Comparison of ENCODE assay signal across 20 mouse cellular contexts in the genomic region with DNA sequence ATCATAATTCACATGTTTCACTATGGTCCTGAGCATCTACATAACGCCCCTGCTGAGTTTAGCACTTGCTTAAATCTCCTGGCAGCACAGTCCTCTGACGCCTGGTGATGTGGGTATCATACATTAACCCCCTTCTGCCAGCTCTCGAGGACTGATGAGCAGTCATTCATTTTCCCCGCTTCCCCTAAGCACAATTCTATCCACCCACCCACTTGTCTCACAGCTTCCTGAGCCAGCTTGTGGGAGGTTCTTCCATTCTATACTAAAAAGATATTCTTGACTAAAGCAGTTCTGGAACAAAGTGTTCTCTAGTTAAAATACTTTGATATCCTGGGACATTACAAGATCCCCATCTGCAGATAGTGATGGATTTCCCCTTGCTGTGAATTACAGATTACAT.
DNase-seq lines count a peak whose midpoint lies in the region; ATAC-seq lines count a peak whose summit lies in the region.
"Had no signal": no experiment of that assay in that cellular context is flagged by ENCODE, and none has a peak within 500 bp of the region (broad histone marks: within the 10 kb centered on the region; RNA-seq: fewer than 3 reads in every experiment).

No protein-coding gene starts in this region.

- no peaks in the 10 kb centered on the region for H3K9me3 ChIP-seq in kidney, embryonic 16.5 days (ENCODE audit: low read length)
- H3K9me3 ChIP-seq: embryonic facial prominence, embryonic 15.5 days; forebrain, embryonic 10.5 days; limb, embryonic 15.5 days; stomach, embryonic 15.5 days had no signal

- no peak overlapping the region for H3K4me2 ChIP-seq in kidney, embryonic 16.5 days (replicated peaks; ENCODE audit: low read depth, low read length)
- H3K4me2 ChIP-seq: embryonic facial prominence, embryonic 15.5 days; heart, embryonic 11.5 days; limb, embryonic 15.5 days; stomach, embryonic 15.5 days had no signal

- no peaks in the 10 kb centered on the region for H3K36me3 ChIP-seq in kidney, embryonic 16.5 days (ENCODE audit: insufficient read depth, low read length)
- H3K36me3 ChIP-seq: embryonic facial prominence, embryonic 15.5 days; forebrain, embryonic 10.5 days; limb, embryonic 15.5 days; stomach, embryonic 15.5 days had no signal

- no peak overlapping the region for H3K27ac ChIP-seq in kidney, embryonic 16.5 days (ENCODE audit: low read length)
- H3K27ac ChIP-seq: embryonic facial prominence, embryonic 15.5 days; forebrain, embryonic 10.5 days; limb, embryonic 15.5 days; stomach, embryonic 15.5 days had no signal

- no peaks in the 10 kb centered on the region for H3K27me3 ChIP-seq in kidney, embryonic 16.5 days (ENCODE audit: insufficient read depth, low read length)
- H3K27me3 ChIP-seq: embryonic facial prominence, embryonic 15.5 days; limb, embryonic 15.5 days; stomach, embryonic 15.5 days had no signal

- no peak for DNase-seq in kidney, postnatal 36 days
- peak; percentile 79 for DNase-seq in right cerebral cortex, adult 18-20 months
- DNase-seq in right cerebral cortex, postnatal 4 days, result no peak
- DNase-seq in left cerebral cortex, postnatal 14 days (ENCODE audit: low spot score in 2 of 2), result peak; percentile 58 to 80
- peak; percentile 81 for DNase-seq in telencephalon, adult 2 months (ENCODE audit: low read depth, low spot score)
- DNase-seq in urinary bladder, adult 18-20 months (ENCODE audit: low spot score in 2 of 2), result no peak
- no peak for DNase-seq in spleen, postnatal 14 days (ENCODE audit: low spot score in 2 of 2)
- DNase-seq: adrenal gland, postnatal 25 days; B cell, adult 2 months; cerebellum, adult 9-11 months; thymus, postnatal 14 days had no signal

- ATAC-seq in kidney, embryonic 16.5 days (ENCODE audit: low FRiP score, low TSS enrichment), result peak; percentile 61; the same call in 1 of the 2 replicates
- ATAC-seq: hindbrain, embryonic 16.5 days; intestine, postnatal 0 days; midbrain, embryonic 16.5 days had no signal

- no peak overlapping the region for H3K4me3 ChIP-seq in kidney, embryonic 16.5 days (ENCODE audit: low read length)
- H3K4me3 ChIP-seq: embryonic facial prominence, embryonic 15.5 days; forebrain, embryonic 10.5 days; limb, embryonic 15.5 days; stomach, embryonic 15.5 days had no signal

- intact Hi-C loops in left cerebral cortex, postnatal 14 days (cut with DNase I), result no loop called here

- H3K9ac ChIP-seq in kidney, embryonic 16.5 days (replicated peaks; ENCODE audit: low read length), result no peak overlapping the region
- H3K9ac ChIP-seq: embryonic facial prominence, embryonic 15.5 days; limb, embryonic 15.5 days; stomach, embryonic 15.5 days had no signal

- 34% methylated on average over 4 of the region's 4 CpGs for WGBS in kidney, embryonic 16.5 days

- H3K4me1 ChIP-seq in kidney, embryonic 16.5 days (ENCODE audit: insufficient read depth, low read length), result no peaks in the 10 kb centered on the region
- H3K4me1 ChIP-seq: embryonic facial prominence, embryonic 15.5 days; forebrain, embryonic 10.5 days; limb, embryonic 15.5 days; stomach, embryonic 15.5 days had no signal

Comparison
In these comparisons a context has a peak if more than half of its experiments do, and no peak if none do; other contexts are left out.
1. DNase-seq: peak in right cerebral cortex, adult 18-20 months (single experiment), left cerebral cortex, postnatal 14 days (2 of 2) and telencephalon, adult 2 months (single experiment); none in kidney, postnatal 36 days (0 of 2), right cerebral cortex, postnatal 4 days (single experiment), urinary bladder, adult 18-20 months (0 of 2) and spleen, postnatal 14 days (0 of 2).